Mouse (Mus musculus): Measurements from ENCODE around the gene Atg4a-ps. TPM values are rescaled to one million over a fixed set of nuclear protein-coding genes. Genes with fewer than 3 reads are reported as not detected.

Gene Atg4a-ps
- polyA plus RNA-seq, 1 experiment from 2014 or later, result 0.11 TPM

GRCm38 (mm10) chr3:103623893-103624470, 21.9 kb downstream of the Atg4a-ps start:
- H3K4me2 ChIP-seq (ENCODE audit: low read length), result no peak overlapping the region
- no peak overlapping the region for H3K9ac ChIP-seq (ENCODE audit: low read length)
- DNase-seq (ENCODE audit: low spot score) (peak; percentile 6), ATAC-seq (no peak)
- H3K4me1 ChIP-seq (ENCODE audit: control insufficient read depth, insufficient read depth, low read length), result peaks cover 8% of the 10 kb centered on the region
- H3K4me3 ChIP-seq (ENCODE audit: low read depth, low read length), result no peak overlapping the region
- no peaks in the 10 kb centered on the region for H3K36me3 ChIP-seq (ENCODE audit: control insufficient read depth, insufficient read depth, low read length)
- no peak overlapping the region for H3K27ac ChIP-seq (ENCODE audit: low read depth, low read length)
- H3K9me3 ChIP-seq (replicated peaks; ENCODE audit: control insufficient read depth, low read length), result no peaks in the 10 kb centered on the region
- WGBS, result 83% methylated on average over 10 of the region's 10 CpGs
- no peaks in the 10 kb centered on the region for H3K27me3 ChIP-seq (replicated peaks; ENCODE audit: control insufficient read depth, insufficient read depth, low read length)

DNA sequence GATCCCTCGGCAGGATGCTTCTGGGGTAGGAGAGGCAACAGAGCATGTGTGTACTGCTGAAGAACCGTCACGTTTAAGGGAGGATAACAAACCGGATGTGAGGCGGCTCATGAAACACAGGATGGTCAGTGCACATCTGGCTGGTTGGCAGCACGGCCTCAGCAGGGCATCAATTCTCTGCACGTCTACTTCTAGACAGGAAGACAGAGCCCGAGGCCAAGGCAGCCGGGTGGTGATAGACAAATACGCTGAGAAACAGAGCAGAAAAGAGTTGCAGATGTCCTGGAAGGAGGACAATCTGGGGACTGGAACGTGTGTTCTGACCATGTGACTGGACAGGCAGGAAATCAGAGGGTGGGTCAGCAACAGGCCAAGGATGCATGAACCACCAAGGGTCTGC, 25.8 kb downstream of the Atg4a-ps start:
- Histone ChIP-seq H3K9ac (ENCODE audit: low read length) (no peak overlapping the region), H3K9me3 (replicated peaks; ENCODE audit: control insufficient read depth, low read length) (no peaks in the 10 kb centered on the region), H3K36me3 (ENCODE audit: control insufficient read depth, insufficient read depth, low read length) (no peaks in the 10 kb centered on the region), H3K4me2 (ENCODE audit: low read length) (no peak overlapping the region), H3K27me3 (replicated peaks; ENCODE audit: control insufficient read depth, insufficient read depth, low read length) (no peaks in the 10 kb centered on the region), H3K27ac (ENCODE audit: low read depth, low read length) (no peak overlapping the region), H3K4me1 (ENCODE audit: control insufficient read depth, insufficient read depth, low read length) (peaks cover 8% of the 10 kb centered on the region), H3K4me3 (ENCODE audit: low read depth, low read length) (no peak overlapping the region)
- whole genome bisulfite sequencing, result 83% methylated on average over 11 of the region's 11 CpGs
- ATAC-seq, result no peak
- no peak for DNase-seq (ENCODE audit: low spot score)

GRCm38 (mm10) chr3:103616981-103617380, 28.9 kb downstream of the Atg4a-ps start:
- H3K27me3 ChIP-seq (replicated peaks; ENCODE audit: control insufficient read depth, insufficient read depth, low read length), result no peaks in the 10 kb centered on the region
- H3K27ac ChIP-seq (ENCODE audit: low read depth, low read length), result no peak overlapping the region
- H3K4me3 ChIP-seq (ENCODE audit: low read depth, low read length), result no peak overlapping the region
- no peaks in the 10 kb centered on the region for H3K36me3 ChIP-seq (ENCODE audit: control insufficient read depth, insufficient read depth, low read length)
- H3K4me1 ChIP-seq (ENCODE audit: control insufficient read depth, insufficient read depth, low read length), result no peaks in the 10 kb centered on the region
- no peak overlapping the region for H3K4me2 ChIP-seq (ENCODE audit: low read length)
- no peak overlapping the region for H3K9ac ChIP-seq (ENCODE audit: low read length)
- no peak for DNase-seq (ENCODE audit: low spot score)
- 40% methylated on average over 6 of the region's 6 CpGs for WGBS
- H3K9me3 ChIP-seq (replicated peaks; ENCODE audit: control insufficient read depth, low read length), result no peaks in the 10 kb centered on the region
- ATAC-seq, result no peak

DNA sequence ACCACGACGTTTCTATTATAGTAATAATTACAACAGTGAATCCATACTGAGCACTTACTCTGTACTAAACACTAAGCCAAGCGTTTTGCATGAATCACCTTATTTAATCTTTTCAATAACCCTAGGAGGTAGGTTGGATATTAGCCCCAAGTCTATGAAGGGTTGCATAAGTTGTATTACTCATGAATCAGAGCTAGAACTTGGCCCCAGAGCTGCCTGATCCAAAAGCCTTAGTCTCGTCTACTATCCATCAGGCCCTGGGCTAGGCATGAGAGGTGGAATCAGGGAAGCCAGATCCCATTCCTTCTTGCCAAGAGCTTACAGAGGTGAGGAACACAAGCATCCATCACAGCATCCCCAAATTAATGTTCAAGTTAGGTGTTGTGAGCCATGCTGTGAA, 30.2 kb downstream of the Atg4a-ps start:
- no peaks in the 10 kb centered on the region for H3K9me3 ChIP-seq (replicated peaks; ENCODE audit: control insufficient read depth, low read length)
- H3K4me2 ChIP-seq (ENCODE audit: low read length), result no peak overlapping the region
- H3K4me3 ChIP-seq (ENCODE audit: low read depth, low read length), result no peak overlapping the region
- no peak overlapping the region for H3K27ac ChIP-seq (ENCODE audit: low read depth, low read length)
- H3K9ac ChIP-seq (ENCODE audit: low read length), result no peak overlapping the region
- ATAC-seq (no peak), DNase-seq (ENCODE audit: low spot score) (no peak)
- WGBS, result 73% methylated on average over 4 of the region's 4 CpGs
- H3K36me3 ChIP-seq (ENCODE audit: control insufficient read depth, insufficient read depth, low read length), result no peaks in the 10 kb centered on the region
- H3K27me3 ChIP-seq (replicated peaks; ENCODE audit: control insufficient read depth, insufficient read depth, low read length), result no peaks in the 10 kb centered on the region
- H3K4me1 ChIP-seq (ENCODE audit: control insufficient read depth, insufficient read depth, low read length), result no peaks in the 10 kb centered on the region

GRCm38 (mm10) chr3:103612636-103613355, 33.1 kb downstream of the Atg4a-ps start:
- no peaks in the 10 kb centered on the region for H3K9me3 ChIP-seq (replicated peaks; ENCODE audit: control insufficient read depth, low read length)
- H3K4me3 ChIP-seq (ENCODE audit: low read depth, low read length), result no peak overlapping the region
- H3K27ac ChIP-seq (ENCODE audit: low read depth, low read length), result no peak overlapping the region
- H3K36me3 ChIP-seq (ENCODE audit: control insufficient read depth, insufficient read depth, low read length), result no peaks in the 10 kb centered on the region
- H3K27me3 ChIP-seq (replicated peaks; ENCODE audit: control insufficient read depth, insufficient read depth, low read length), result no peaks in the 10 kb centered on the region
- 79% methylated on average over 9 of the region's 9 CpGs for WGBS
- DNase-seq (ENCODE audit: low spot score) (peak; percentile 6), ATAC-seq (no peak)
- no peak overlapping the region for H3K4me2 ChIP-seq (ENCODE audit: low read length)
- H3K4me1 ChIP-seq (ENCODE audit: control insufficient read depth, insufficient read depth, low read length), result no peaks in the 10 kb centered on the region
- no peak overlapping the region for H3K9ac ChIP-seq (ENCODE audit: low read length)

DNA sequence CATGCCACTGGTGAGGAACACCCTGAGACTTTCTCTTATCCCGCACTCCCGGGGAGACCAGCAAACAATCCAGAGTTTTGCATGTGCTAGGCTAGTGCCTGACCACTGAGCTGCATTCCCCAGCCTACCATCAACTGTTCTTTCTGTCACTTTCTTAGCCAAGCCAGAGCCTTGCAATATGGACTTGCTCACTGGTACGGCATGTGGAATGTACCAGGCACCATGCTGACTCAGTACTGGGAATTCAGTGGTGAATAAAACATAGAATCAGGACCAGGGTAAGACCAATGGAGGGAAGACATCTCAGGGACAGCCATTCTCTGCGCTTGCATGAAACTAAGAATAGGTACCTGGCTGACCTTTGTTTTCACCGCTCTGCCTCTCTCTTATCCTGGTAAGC, 35.6 kb downstream of the Atg4a-ps start:
- no peaks in the 10 kb centered on the region for H3K9me3 ChIP-seq (replicated peaks; ENCODE audit: control insufficient read depth, low read length)
- H3K27me3 ChIP-seq (replicated peaks; ENCODE audit: control insufficient read depth, insufficient read depth, low read length), result no peaks in the 10 kb centered on the region
- ATAC-seq, result no peak
- H3K36me3 ChIP-seq (ENCODE audit: control insufficient read depth, insufficient read depth, low read length), result no peaks in the 10 kb centered on the region
- DNase-seq (ENCODE audit: low spot score), result no peak
- H3K9ac ChIP-seq (ENCODE audit: low read length), result no peak overlapping the region
- WGBS, result 92% methylated on average over 5 of the region's 5 CpGs
- no peak overlapping the region for H3K4me3 ChIP-seq (ENCODE audit: low read depth, low read length)
- H3K4me1 ChIP-seq (ENCODE audit: control insufficient read depth, insufficient read depth, low read length), result no peaks in the 10 kb centered on the region
- H3K27ac ChIP-seq (ENCODE audit: low read depth, low read length), result no peak overlapping the region
- H3K4me2 ChIP-seq (ENCODE audit: low read length), result no peak overlapping the region

DNA sequence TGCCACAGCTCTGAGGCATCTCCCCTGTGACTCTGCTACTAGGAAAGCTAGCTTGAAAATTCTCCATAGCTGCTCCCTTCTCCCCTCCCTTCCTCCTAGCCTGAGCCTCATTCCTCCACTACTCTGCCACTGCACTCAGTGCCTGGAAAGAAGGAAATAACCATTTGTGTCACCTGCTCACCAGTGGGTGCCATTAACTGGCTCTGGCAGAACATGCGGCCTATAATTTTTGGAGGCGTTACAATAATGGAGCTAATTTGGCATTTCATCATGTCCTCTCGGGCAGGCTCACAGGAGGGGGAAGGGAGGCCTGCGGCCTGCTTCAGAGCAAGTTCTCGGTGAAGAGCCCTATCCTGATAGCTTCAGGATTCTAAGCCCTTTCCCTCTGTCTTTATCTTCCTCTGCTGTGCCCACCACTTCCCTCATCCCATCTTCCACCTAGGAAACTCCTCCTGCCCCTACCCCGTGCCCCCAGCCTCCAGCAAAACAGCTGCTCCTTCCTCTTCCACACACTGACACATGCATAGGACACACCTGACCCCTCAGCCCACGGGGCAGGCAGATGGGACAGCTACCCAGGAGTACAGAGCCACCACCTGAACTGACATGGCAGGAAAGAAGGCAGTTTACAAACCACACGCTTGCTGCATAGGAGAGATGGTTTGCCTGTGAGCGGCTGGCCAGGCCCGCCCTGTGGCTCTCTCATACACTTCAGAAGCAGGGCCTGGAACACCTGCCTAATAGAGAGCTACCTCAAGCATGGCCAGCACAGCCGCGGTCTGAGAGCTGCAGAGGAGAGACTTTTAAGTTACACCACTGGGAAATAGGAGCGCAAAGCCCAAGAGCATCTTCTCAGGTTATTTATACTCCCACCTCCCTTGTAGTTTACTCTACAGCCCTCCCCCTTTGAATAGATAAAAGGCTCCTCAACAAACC, 38.9 kb downstream of the Atg4a-ps start:
- H3K27ac ChIP-seq (ENCODE audit: low read depth, low read length), result no peak overlapping the region
- H3K27me3 ChIP-seq (replicated peaks; ENCODE audit: control insufficient read depth, insufficient read depth, low read length), result no peaks in the 10 kb centered on the region
- no peak for ATAC-seq

DNA sequence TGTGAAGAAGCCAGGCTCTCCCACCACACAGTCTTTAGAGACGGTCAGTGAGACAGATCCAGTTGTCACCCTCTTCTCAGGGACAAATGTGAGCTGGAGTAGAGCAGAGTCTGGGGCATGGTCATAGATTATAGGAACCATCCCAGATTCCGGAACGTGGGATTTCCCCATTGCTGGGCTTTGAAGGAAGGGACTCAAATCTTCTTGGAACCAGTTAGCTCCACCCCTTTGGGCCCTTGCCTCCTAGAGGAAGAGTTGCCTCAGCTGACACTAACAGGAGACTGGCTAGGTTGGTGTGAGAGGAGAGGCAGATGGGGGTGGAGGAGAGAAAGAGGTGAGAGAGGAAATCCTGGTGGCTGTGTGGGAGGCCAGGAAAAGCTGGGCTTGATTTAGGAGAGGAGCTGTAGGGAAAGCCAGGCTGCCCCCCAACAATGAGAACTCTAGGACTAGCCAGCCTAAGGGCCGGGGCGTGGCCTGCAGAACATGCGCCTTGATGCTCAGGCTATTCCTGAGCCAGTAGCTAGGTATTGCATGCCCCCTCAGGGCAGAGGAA, 39.7 kb downstream of the Atg4a-ps start:
- H3K27ac ChIP-seq (ENCODE audit: low read depth, low read length), result no peak overlapping the region
- 85% methylated on average over 6 of the region's 6 CpGs for WGBS

More for the DNA sequence above, 38.9 kb downstream of the Atg4a-ps start:
- Histone ChIP-seq H3K4me1 (ENCODE audit: control insufficient read depth, insufficient read depth, low read length) (no peaks in the 10 kb centered on the region), H3K4me2 (ENCODE audit: low read length) (no peak overlapping the region), H3K9me3 (replicated peaks; ENCODE audit: control insufficient read depth, low read length) (no peaks in the 10 kb centered on the region), H3K4me3 (ENCODE audit: low read depth, low read length) (no peak overlapping the region), H3K9ac (ENCODE audit: low read length) (no peak overlapping the region), H3K36me3 (ENCODE audit: control insufficient read depth, insufficient read depth, low read length) (no peaks in the 10 kb centered on the region)
- 74% methylated on average over 13 of the region's 13 CpGs for WGBS
- peak; percentile 36 for DNase-seq (ENCODE audit: low spot score)

More for the DNA sequence above, 39.7 kb downstream of the Atg4a-ps start:
- no peaks in the 10 kb centered on the region for H3K4me1 ChIP-seq (ENCODE audit: control insufficient read depth, insufficient read depth, low read length)
- ATAC-seq (no peak), DNase-seq (ENCODE audit: low spot score) (no peak)
- no peak overlapping the region for H3K4me2 ChIP-seq (ENCODE audit: low read length)
- no peak overlapping the region for H3K9ac ChIP-seq (ENCODE audit: low read length)
- H3K4me3 ChIP-seq (ENCODE audit: low read depth, low read length), result no peak overlapping the region
- no peaks in the 10 kb centered on the region for H3K27me3 ChIP-seq (replicated peaks; ENCODE audit: control insufficient read depth, insufficient read depth, low read length)
- H3K36me3 ChIP-seq (ENCODE audit: control insufficient read depth, insufficient read depth, low read length), result no peaks in the 10 kb centered on the region
- no peaks in the 10 kb centered on the region for H3K9me3 ChIP-seq (replicated peaks; ENCODE audit: control insufficient read depth, low read length)
